Mouse (Mus musculus): Measurements from ENCODE around the gene Mpped1.

Mpped1 gene

GRCm38 (mm10) chr15:83842419-83842818 is 63.2 kb downstream of the Mpped1 start:
- DNase-seq (ENCODE audit: low read depth, low spot score) = no peak
- Histone ChIP-seq H3K27me3 (ENCODE audit: control insufficient read depth, insufficient read depth, low read length, poor library complexity, severe bottlenecking) (no peaks in the 10 kb centered on the region), H3K36me3 (ENCODE audit: control insufficient read depth, insufficient read depth, low read length, poor library complexity, severe bottlenecking) (no peaks in the 10 kb centered on the region)

GRCm38 (mm10) chr15:83842915-83843789 is 63.9 kb downstream of the Mpped1 start:
- Histone ChIP-seq H3K27me3 (ENCODE audit: control insufficient read depth, insufficient read depth, low read length, poor library complexity, severe bottlenecking) (no peaks in the 10 kb centered on the region), H3K36me3 (ENCODE audit: control insufficient read depth, insufficient read depth, low read length, poor library complexity, severe bottlenecking) (no peaks in the 10 kb centered on the region)
- DNase-seq (ENCODE audit: low read depth, low spot score) = no peak

GRCm38 (mm10) chr15:83845734-83846133 is 66.5 kb downstream of the Mpped1 start:
- H3K27me3 ChIP-seq (ENCODE audit: control insufficient read depth, insufficient read depth, low read length, poor library complexity, severe bottlenecking) = no peaks in the 10 kb centered on the region
- no peaks in the 10 kb centered on the region for H3K36me3 ChIP-seq (ENCODE audit: control insufficient read depth, insufficient read depth, low read length, poor library complexity, severe bottlenecking)
- no peak for DNase-seq (ENCODE audit: low read depth, low spot score)

- no peaks in the 10 kb centered on the region for H3K27me3 ChIP-seq (ENCODE audit: control insufficient read depth, insufficient read depth, low read length, poor library complexity, severe bottlenecking)
- H3K36me3 ChIP-seq (ENCODE audit: control insufficient read depth, insufficient read depth, low read length, poor library complexity, severe bottlenecking) = no peaks in the 10 kb centered on the region
- DNase-seq (ENCODE audit: low read depth, low spot score) = no peak
These were observed 67.3 kb downstream of the Mpped1 start for GRCm38 (mm10) chr15:83846592-83846991.

- no peaks in the 10 kb centered on the region for H3K27me3 ChIP-seq (ENCODE audit: control insufficient read depth, insufficient read depth, low read length, poor library complexity, severe bottlenecking)
- no peaks in the 10 kb centered on the region for H3K36me3 ChIP-seq (ENCODE audit: control insufficient read depth, insufficient read depth, low read length, poor library complexity, severe bottlenecking)
- no peak for DNase-seq (ENCODE audit: low read depth, low spot score)
These were observed 68.2 kb downstream of the Mpped1 start for GRCm38 (mm10) chr15:83847512-83847911.

GRCm38 (mm10) chr15:83848193-83848592 is 68.9 kb downstream of the Mpped1 start:
- DNase-seq (ENCODE audit: low read depth, low spot score) = no peak
- Histone ChIP-seq H3K27me3 (ENCODE audit: control insufficient read depth, insufficient read depth, low read length, poor library complexity, severe bottlenecking) (no peaks in the 10 kb centered on the region), H3K36me3 (ENCODE audit: control insufficient read depth, insufficient read depth, low read length, poor library complexity, severe bottlenecking) (no peaks in the 10 kb centered on the region)

- H3K36me3 ChIP-seq (ENCODE audit: control insufficient read depth, insufficient read depth, low read length, poor library complexity, severe bottlenecking) = no peaks in the 10 kb centered on the region
- DNase-seq (ENCODE audit: low read depth, low spot score) = no peak
- no peaks in the 10 kb centered on the region for H3K27me3 ChIP-seq (ENCODE audit: control insufficient read depth, insufficient read depth, low read length, poor library complexity, severe bottlenecking)
These were observed 74.1 kb downstream of the Mpped1 start for GRCm38 (mm10) chr15:83853400-83853811.

- H3K36me3 ChIP-seq (ENCODE audit: control insufficient read depth, insufficient read depth, low read length, poor library complexity, severe bottlenecking) = no peaks in the 10 kb centered on the region
- DNase-seq (ENCODE audit: low read depth, low spot score) = peak; percentile 18
- H3K27me3 ChIP-seq (ENCODE audit: control insufficient read depth, insufficient read depth, low read length, poor library complexity, severe bottlenecking) = no peaks in the 10 kb centered on the region
These were observed 77.9 kb downstream of the Mpped1 start for GRCm38 (mm10) chr15:83857129-83857528.

GRCm38 (mm10) chr15:83865626-83866025 is 86.4 kb downstream of the Mpped1 start:
- no peak for DNase-seq (ENCODE audit: low read depth, low spot score)
- Histone ChIP-seq H3K36me3 (ENCODE audit: control insufficient read depth, insufficient read depth, low read length, poor library complexity, severe bottlenecking) (no peaks in the 10 kb centered on the region), H3K27me3 (ENCODE audit: control insufficient read depth, insufficient read depth, low read length, poor library complexity, severe bottlenecking) (no peaks in the 10 kb centered on the region)

GRCm38 (mm10) chr15:83870936-83871335 is 91.7 kb downstream of the Mpped1 start:
- Histone ChIP-seq H3K27me3 (ENCODE audit: control insufficient read depth, insufficient read depth, low read length, poor library complexity, severe bottlenecking) (no peaks in the 10 kb centered on the region), H3K36me3 (ENCODE audit: control insufficient read depth, insufficient read depth, low read length, poor library complexity, severe bottlenecking) (no peaks in the 10 kb centered on the region)
- DNase-seq (ENCODE audit: low read depth, low spot score) = no peak

- H3K36me3 ChIP-seq (ENCODE audit: control insufficient read depth, insufficient read depth, low read length, poor library complexity, severe bottlenecking) = no peaks in the 10 kb centered on the region
- DNase-seq (ENCODE audit: low read depth, low spot score) = no peak
- H3K27me3 ChIP-seq (ENCODE audit: control insufficient read depth, insufficient read depth, low read length, poor library complexity, severe bottlenecking) = no peaks in the 10 kb centered on the region
These were observed 98.0 kb downstream of the Mpped1 start for GRCm38 (mm10) chr15:83877155-83877866.

GRCm38 (mm10) chr15:83877898-83878297 is 98.6 kb downstream of the Mpped1 start:
- H3K36me3 ChIP-seq (ENCODE audit: control insufficient read depth, insufficient read depth, low read length, poor library complexity, severe bottlenecking) = no peaks in the 10 kb centered on the region
- DNase-seq (ENCODE audit: low read depth, low spot score) = no peak

GRCm38 (mm10) chr15:83879845-83880244 is 100.6 kb downstream of the Mpped1 start:
- no peak for DNase-seq (ENCODE audit: low read depth, low spot score)
- H3K27me3 ChIP-seq (ENCODE audit: control insufficient read depth, insufficient read depth, low read length, poor library complexity, severe bottlenecking) = no peaks in the 10 kb centered on the region
- no peaks in the 10 kb centered on the region for H3K36me3 ChIP-seq (ENCODE audit: control insufficient read depth, insufficient read depth, low read length, poor library complexity, severe bottlenecking)

More at GRCm38 (mm10) chr15:83877898-83878297, 98.6 kb downstream of the Mpped1 start:
- H3K27me3 ChIP-seq (ENCODE audit: control insufficient read depth, insufficient read depth, low read length, poor library complexity, severe bottlenecking) = no peaks in the 10 kb centered on the region

- DNase-seq (ENCODE audit: low read depth, low spot score) = no peak
- H3K27me3 ChIP-seq (ENCODE audit: control insufficient read depth, insufficient read depth, low read length, poor library complexity, severe bottlenecking) = no peaks in the 10 kb centered on the region
These were observed 104.6 kb downstream of the Mpped1 start for GRCm38 (mm10) chr15:83883821-83884220.

GRCm38 (mm10) chr15:83884291-83884690 is 105.0 kb downstream of the Mpped1 start:
- no peak for DNase-seq (ENCODE audit: low read depth, low spot score)
- Histone ChIP-seq H3K36me3 (ENCODE audit: control insufficient read depth, insufficient read depth, low read length, poor library complexity, severe bottlenecking) (no peaks in the 10 kb centered on the region), H3K27me3 (ENCODE audit: control insufficient read depth, insufficient read depth, low read length, poor library complexity, severe bottlenecking) (no peaks in the 10 kb centered on the region)

More at GRCm38 (mm10) chr15:83883821-83884220, 104.6 kb downstream of the Mpped1 start:
- H3K36me3 ChIP-seq (ENCODE audit: control insufficient read depth, insufficient read depth, low read length, poor library complexity, severe bottlenecking) = no peaks in the 10 kb centered on the region
